Mouse (Mus musculus): ENCODE measurements at regions not wholly inside any gene's neighbourhood (a gene's known extent, or its start where the extent isn't known, plus 50 kb on each side); places are given as distances from the start of the nearest gene placed in this dataset.

- no peaks in the 10 kb centered on the region for H3K4me1 ChIP-seq
- no peaks in the 10 kb centered on the region for H3K36me3 ChIP-seq
- no peak for DNase-seq (ENCODE audit: low spot score)
- no peak overlapping the region for H3K4me3 ChIP-seq
- 64% methylated on average over 12 of the region's 13 CpGs for WGBS
- H3K27ac ChIP-seq = no peak overlapping the region; the same call in 1 of the 2 replicates
- no peaks in the 10 kb centered on the region for H3K9me3 ChIP-seq
- no peaks in the 10 kb centered on the region for H3K27me3 ChIP-seq (ENCODE audit: insufficient read depth, poor library complexity, severe bottlenecking)
These were observed 133.7 kb upstream of the Plekha5 start for GRCm38 (mm10) chr6:140290109-140290508.

GRCm38 (mm10) chr6:140288799-140289198 is 135.1 kb upstream of the Plekha5 start:
- Histone ChIP-seq H3K27me3 (ENCODE audit: insufficient read depth, poor library complexity, severe bottlenecking) (no peaks in the 10 kb centered on the region), H3K4me3 (no peak overlapping the region), H3K9me3 (no peaks in the 10 kb centered on the region), H3K27ac (no peak overlapping the region), H3K4me1 (no peaks in the 10 kb centered on the region), H3K36me3 (no peaks in the 10 kb centered on the region)
- WGBS = 54% methylated on average over 8 of the region's 8 CpGs
- no peak for DNase-seq (ENCODE audit: low spot score)

- no peak for DNase-seq (ENCODE audit: low spot score)
- no peaks in the 10 kb centered on the region for H3K36me3 ChIP-seq
- WGBS = 68% methylated on average over 7 of the region's 7 CpGs
- H3K4me3 ChIP-seq = no peak overlapping the region
- H3K27ac ChIP-seq = peak overlapping the region; percentile 72
- H3K9me3 ChIP-seq = no peaks in the 10 kb centered on the region
- H3K27me3 ChIP-seq (ENCODE audit: insufficient read depth, poor library complexity, severe bottlenecking) = no peaks in the 10 kb centered on the region
- H3K4me1 ChIP-seq = peaks cover 16% of the 10 kb centered on the region; the same call in 1 of the 2 replicates
These were observed 141.6 kb upstream of the Plekha5 start for GRCm38 (mm10) chr6:140282285-140282577.

- DNase-seq (ENCODE audit: low spot score) = no peak
- H3K27me3 ChIP-seq (ENCODE audit: insufficient read depth, poor library complexity, severe bottlenecking) = no peaks in the 10 kb centered on the region
- H3K36me3 ChIP-seq = no peaks in the 10 kb centered on the region
- 72% methylated on average over 17 of the region's 17 CpGs for WGBS
- H3K27ac ChIP-seq = peak overlapping the region; percentile 72
- H3K9me3 ChIP-seq = no peaks in the 10 kb centered on the region
- H3K4me3 ChIP-seq = no peak overlapping the region
- H3K4me1 ChIP-seq = peaks cover 16% of the 10 kb centered on the region; the same call in 1 of the 2 replicates
These were observed 142.2 kb upstream of the Plekha5 start for GRCm38 (mm10) chr6:140281488-140282284.

- Histone ChIP-seq H3K36me3 (no peaks in the 10 kb centered on the region), H3K4me3 (no peak overlapping the region), H3K27ac (no peak overlapping the region), H3K4me1 (peaks cover 16% of the 10 kb centered on the region; the same call in 1 of the 2 replicates), H3K9me3 (no peaks in the 10 kb centered on the region), H3K27me3 (ENCODE audit: insufficient read depth, poor library complexity, severe bottlenecking) (no peaks in the 10 kb centered on the region)
- no peak for DNase-seq (ENCODE audit: low spot score)
- WGBS = 65% methylated on average over 9 of the region's 9 CpGs
These were observed 142.9 kb upstream of the Plekha5 start for GRCm38 (mm10) chr6:140280817-140281475.

GRCm38 (mm10) chr6:140279736-140280370 is 144.0 kb upstream of the Plekha5 start:
- Histone ChIP-seq H3K36me3 (no peaks in the 10 kb centered on the region), H3K4me3 (no peak overlapping the region), H3K9me3 (no peaks in the 10 kb centered on the region), H3K27me3 (ENCODE audit: insufficient read depth, poor library complexity, severe bottlenecking) (no peaks in the 10 kb centered on the region), H3K27ac (no peak overlapping the region), H3K4me1 (peaks cover 16% of the 10 kb centered on the region; the same call in 1 of the 2 replicates)
- WGBS = 86% methylated on average over 8 of the region's 8 CpGs
- DNase-seq (ENCODE audit: low spot score) = no peak

- 42% methylated on average over 5 of the region's 5 CpGs for WGBS
- no peak for DNase-seq (ENCODE audit: low spot score)
- H3K27ac ChIP-seq = no peak overlapping the region
- peaks cover 16% of the 10 kb centered on the region; the same call in 1 of the 2 replicates for H3K4me1 ChIP-seq
- H3K4me3 ChIP-seq = no peak overlapping the region
- no peaks in the 10 kb centered on the region for H3K36me3 ChIP-seq
- H3K27me3 ChIP-seq (ENCODE audit: insufficient read depth, poor library complexity, severe bottlenecking) = no peaks in the 10 kb centered on the region
- no peaks in the 10 kb centered on the region for H3K9me3 ChIP-seq
These were observed 145.1 kb upstream of the Plekha5 start for GRCm38 (mm10) chr6:140278750-140279149.

- 87% methylated on average over 6 of the region's 6 CpGs for WGBS
These were observed 153.3 kb upstream of the Plekha5 start for GRCm38 (mm10) chr6:140270592-140270991.

GRCm38 (mm10) chr6:140268315-140269070 is 155.4 kb upstream of the Plekha5 start:
- Histone ChIP-seq H3K9me3 (no peaks in the 10 kb centered on the region), H3K4me3 (no peak overlapping the region), H3K27me3 (ENCODE audit: insufficient read depth, poor library complexity, severe bottlenecking) (no peaks in the 10 kb centered on the region), H3K27ac (no peak overlapping the region), H3K4me1 (no peaks in the 10 kb centered on the region), H3K36me3 (no peaks in the 10 kb centered on the region)
- no peak for DNase-seq (ENCODE audit: low spot score)
- WGBS = 37% methylated on average over 11 of the region's 11 CpGs

More at GRCm38 (mm10) chr6:140270592-140270991, 153.3 kb upstream of the Plekha5 start:
- Histone ChIP-seq H3K4me3 (no peak overlapping the region), H3K27me3 (ENCODE audit: insufficient read depth, poor library complexity, severe bottlenecking) (no peaks in the 10 kb centered on the region), H3K27ac (no peak overlapping the region), H3K36me3 (no peaks in the 10 kb centered on the region), H3K9me3 (no peaks in the 10 kb centered on the region), H3K4me1 (no peaks in the 10 kb centered on the region)
- no peak for DNase-seq (ENCODE audit: low spot score)

GRCm38 (mm10) chr6:140263920-140264319 is 159.9 kb upstream of the Plekha5 start:
- Histone ChIP-seq H3K4me1 (no peaks in the 10 kb centered on the region), H3K27me3 (ENCODE audit: insufficient read depth, poor library complexity, severe bottlenecking) (no peaks in the 10 kb centered on the region), H3K36me3 (no peaks in the 10 kb centered on the region), H3K4me3 (no peak overlapping the region), H3K9me3 (no peaks in the 10 kb centered on the region), H3K27ac (no peak overlapping the region)
- no peak for DNase-seq (ENCODE audit: low spot score)
- WGBS = 34% methylated on average over 1 of the region's 1 CpGs

GRCm38 (mm10) chr6:140261813-140262212 is 162.0 kb upstream of the Plekha5 start:
- DNase-seq (ENCODE audit: low spot score) = no peak
- Histone ChIP-seq H3K9me3 (no peaks in the 10 kb centered on the region), H3K4me3 (no peak overlapping the region), H3K27ac (no peak overlapping the region), H3K4me1 (no peaks in the 10 kb centered on the region), H3K27me3 (ENCODE audit: insufficient read depth, poor library complexity, severe bottlenecking) (no peaks in the 10 kb centered on the region), H3K36me3 (no peaks in the 10 kb centered on the region)
- WGBS = 81% methylated on average over 1 of the region's 1 CpGs

- H3K27me3 ChIP-seq (ENCODE audit: insufficient read depth, poor library complexity, severe bottlenecking) = no peaks in the 10 kb centered on the region
- DNase-seq (ENCODE audit: low spot score) = no peak
- H3K4me1 ChIP-seq = no peaks in the 10 kb centered on the region
- 81% methylated on average over 3 of the region's 3 CpGs for WGBS
- no peaks in the 10 kb centered on the region for H3K36me3 ChIP-seq
- H3K9me3 ChIP-seq = no peaks in the 10 kb centered on the region
- no peak overlapping the region for H3K27ac ChIP-seq
- no peak overlapping the region for H3K4me3 ChIP-seq
These were observed 165.1 kb upstream of the Plekha5 start for GRCm38 (mm10) chr6:140258761-140259160.

Measured in heart, embryonic 10.5 days (tissue).